Mouse (Mus musculus) urinary bladder, adult 2 months (tissue): ENCODE data around the gene Ttc29. TPM values are rescaled to one million over a fixed set of nuclear protein-coding genes. Genes with fewer than 3 reads are reported as not detected.

Experiments
- DNase-seq: peaks from one replicate; pipeline ENCODE4 v3.0.0; 2022; ENCODE audit warnings: low spot score
- polyA plus RNA-seq: library from polyadenylated mRNA; depleted of rRNA; stranded (reverse); fragments of >200 nt; gene quantifications from 2 replicates; pipeline ENCODE4 v1.2.3, GENCODE M21; 2012; rRNA removed

The Ttc29 gene
- not detected in 2 replicates for polyA plus RNA-seq

DNA sequence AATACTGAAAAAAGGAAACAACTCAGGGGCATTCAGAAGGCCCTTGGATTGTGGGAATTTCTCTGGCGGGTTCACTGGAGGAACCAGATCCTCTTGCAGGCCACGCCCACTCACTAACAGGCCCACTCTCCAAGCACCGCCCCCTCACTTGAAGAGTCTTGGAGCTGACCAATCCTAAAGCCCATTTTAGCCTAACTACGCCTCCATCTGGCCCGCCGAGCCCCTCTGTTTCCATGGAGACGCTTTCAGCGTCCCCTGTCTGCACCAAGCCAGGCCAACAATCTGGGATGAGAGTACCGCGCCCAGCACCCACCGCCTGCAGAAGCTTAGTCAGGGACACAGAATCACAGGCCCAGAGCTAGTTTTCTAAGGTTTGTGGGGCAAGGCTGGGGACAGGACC is at the start of gene Ttc29:
TSS of gene Ttc29 (plus strand) at position 224 of the 400 bp plus-strand sequence.
- DNase-seq: no peak

DNA sequence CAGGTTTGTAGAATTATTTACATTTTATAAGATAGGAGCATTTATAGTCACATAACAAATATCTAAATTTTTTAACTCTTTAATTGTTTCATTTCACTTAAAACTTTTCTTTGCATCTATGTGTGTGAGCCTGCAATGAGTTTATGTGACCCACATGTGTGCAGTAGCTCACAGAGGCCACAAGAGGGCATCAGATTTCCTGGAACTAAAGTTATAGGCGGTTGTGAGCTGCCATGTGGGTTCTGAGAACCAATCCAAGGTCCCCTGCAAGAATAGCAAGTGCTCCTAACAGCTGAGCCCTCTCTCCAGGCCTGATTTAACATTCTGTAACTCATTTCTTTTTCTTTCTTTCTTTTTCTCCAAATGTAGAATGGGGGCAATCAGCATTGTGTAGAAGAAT is 41.7 kb upstream of the Ttc29 start:
- DNase-seq: no peak

- DNase-seq: no peak
Observed at GRCm38 (mm10) chr8:78182654-78183053, 30.4 kb upstream of the Ttc29 start.

DNA sequence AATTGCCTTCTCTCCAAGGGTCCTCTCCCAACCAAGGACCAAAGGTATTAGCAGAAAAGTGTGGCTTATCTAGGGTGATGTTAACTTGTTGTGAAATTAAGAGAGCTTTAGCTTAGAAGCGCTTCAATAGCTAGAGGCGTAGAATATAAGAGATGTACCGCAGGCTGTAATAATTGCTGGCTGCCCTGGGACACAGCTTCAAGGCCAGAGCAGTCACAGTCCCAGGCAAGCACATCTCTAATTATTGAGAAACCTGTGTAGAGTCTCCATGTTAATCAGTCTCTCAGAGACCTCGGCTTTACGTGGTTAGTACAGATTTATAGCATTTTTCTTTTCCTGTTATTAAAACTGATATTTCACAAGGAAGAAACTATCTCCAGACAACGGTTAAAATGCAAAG is 29.7 kb upstream of the Ttc29 start:
- no peak for DNase-seq

- no peak for DNase-seq
Observed at GRCm38 (mm10) chr8:78187087-78187486, 26.0 kb upstream of the Ttc29 start.

- no peak for DNase-seq
Observed at GRCm38 (mm10) chr8:78204229-78204628, 8.9 kb upstream of the Ttc29 start.

DNA sequence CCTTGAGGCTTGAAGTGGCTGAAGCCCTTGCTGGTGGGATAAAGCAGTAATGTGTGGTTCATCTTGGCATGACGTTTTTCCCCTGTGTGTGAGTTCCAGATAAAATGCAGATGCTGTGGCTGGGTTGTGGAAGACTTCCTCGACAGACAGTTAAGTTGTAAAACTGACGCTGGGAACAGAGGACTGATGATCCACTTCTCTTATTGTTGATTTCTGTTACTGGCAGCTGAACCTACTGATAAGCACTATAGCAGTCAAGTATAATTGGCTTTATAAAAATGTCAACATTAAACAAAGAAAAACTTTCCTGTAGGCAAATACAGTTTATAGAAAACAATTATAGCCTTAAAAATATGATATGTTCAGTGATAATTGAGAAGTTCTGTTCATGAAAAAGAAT is 2.7 kb upstream of the Ttc29 start:
- no peak for DNase-seq

- DNase-seq: no peak
Observed at GRCm38 (mm10) chr8:78214645-78215044, 1.5 kb downstream of the Ttc29 start.

DNA sequence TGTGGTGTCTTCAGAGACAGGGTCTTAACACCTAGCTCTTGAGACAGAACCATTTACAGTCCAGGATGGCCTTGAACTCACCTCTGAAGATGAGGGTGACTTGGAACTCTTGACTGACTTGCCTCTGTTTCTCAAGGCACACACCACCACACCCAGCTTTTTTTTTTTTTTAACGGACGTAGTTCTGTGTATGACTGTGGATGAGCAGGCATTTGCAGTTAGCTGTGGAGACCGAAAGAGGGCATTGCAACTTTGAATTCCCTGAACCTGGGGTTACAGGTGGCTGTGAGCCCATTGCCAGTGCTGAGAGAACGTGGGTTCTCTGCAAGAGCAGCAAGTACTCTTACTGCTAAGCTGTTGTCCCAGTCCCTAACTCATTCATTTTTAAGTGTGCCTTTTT is 13.0 kb downstream of the Ttc29 start:
- no peak for DNase-seq

- no peak for DNase-seq
Observed at GRCm38 (mm10) chr8:78230721-78231120, 17.6 kb downstream of the Ttc29 start.

DNA sequence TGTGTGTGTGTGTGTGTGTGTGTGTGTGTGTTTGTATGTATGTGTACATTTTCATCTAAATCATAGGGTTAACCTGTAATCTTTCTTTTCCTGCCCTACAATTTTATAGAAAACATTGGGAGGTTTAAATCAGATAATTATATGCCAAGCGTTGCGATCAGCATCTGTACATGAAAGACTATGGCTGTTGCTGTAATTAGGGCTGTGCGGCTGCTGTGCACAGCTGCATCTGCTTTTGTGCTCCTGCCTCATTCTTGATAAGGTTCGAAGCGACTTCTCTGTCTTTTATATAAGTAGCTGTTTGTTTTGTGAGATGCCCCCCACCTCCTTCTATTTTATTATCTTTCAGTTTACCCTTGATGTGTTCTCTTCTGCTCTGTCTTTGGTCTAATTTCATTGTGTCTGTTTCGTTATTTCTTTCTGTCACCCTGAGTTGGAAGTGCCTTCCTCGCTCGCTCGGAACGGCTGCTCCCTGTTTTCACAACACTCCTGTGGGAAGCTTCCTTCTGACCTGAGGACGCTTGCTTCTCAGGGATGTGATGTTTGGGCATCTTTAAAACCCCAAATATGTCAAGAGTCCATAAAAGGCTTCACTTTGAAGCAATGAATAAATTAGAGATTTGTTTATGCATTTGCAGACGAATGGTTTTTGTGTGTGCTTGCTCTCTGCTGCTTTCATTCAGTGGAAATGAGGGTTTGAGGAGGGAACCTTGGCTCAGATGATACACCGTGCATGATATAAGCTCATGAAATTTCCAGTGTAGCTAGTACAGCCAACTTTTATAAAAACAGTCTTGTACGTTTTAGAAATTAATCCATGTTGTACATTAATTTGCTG is 20.0 kb downstream of the Ttc29 start:
- no peak for DNase-seq

DNA sequence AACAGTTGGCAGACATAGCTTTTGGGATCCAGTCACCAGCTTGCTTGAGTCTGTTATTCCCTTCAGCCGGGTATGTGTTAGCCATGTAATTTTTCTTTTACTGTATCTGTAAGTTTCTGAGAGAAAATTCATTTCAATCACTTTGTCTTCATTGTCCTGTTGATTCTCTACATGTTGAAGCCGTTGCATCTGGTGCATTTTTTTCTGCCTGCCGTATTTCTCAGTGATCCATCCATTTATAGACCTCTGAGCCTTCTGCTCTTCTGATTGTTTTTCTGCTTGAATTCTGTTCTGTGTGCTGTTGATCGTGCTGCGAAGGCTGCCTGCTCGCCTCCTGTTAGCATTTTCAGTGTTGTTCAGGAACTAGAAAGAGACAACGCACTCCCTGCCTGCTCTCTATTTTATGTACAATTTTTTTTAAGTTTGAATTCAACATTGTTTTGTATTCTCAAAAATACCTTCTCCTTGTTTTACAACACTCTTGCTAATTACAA is 20.7 kb downstream of the Ttc29 start:
- DNase-seq: no peak

DNA sequence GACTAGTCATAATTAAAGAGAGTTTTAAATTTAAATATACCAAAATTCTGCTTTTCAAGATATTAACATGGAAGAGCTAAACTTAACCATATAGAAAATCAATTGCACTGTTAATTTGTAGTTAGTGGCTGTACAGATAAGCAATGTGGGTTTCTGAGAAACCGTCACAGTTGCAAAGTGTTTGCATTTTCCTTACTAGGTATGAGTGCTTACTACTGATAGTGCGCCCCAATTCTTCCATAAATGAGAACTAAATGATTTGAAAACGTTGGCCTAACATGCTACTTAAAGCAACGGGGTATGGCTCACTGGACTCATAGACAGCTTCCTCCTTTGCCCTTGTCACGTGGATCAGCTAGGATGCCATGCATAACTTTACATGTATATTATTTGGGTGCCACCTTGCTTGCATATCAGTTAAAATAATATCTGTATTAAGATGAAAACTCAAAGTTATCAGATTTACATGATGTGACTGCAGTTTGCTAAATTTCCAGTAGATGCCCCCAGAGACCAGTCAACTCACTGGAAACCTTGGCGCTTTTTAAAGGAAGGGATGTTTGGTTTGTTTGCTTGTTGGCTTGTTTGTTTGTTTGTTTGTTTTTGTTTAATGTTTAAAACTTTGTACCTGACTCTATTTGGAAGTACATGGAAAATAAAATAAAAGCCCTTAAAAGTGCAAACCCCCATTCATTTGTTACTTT is 25.0 kb downstream of the Ttc29 start:
- no peak for DNase-seq

- DNase-seq: no peak
Observed at GRCm38 (mm10) chr8:78251115-78251514, 38.0 kb downstream of the Ttc29 start.

DNA sequence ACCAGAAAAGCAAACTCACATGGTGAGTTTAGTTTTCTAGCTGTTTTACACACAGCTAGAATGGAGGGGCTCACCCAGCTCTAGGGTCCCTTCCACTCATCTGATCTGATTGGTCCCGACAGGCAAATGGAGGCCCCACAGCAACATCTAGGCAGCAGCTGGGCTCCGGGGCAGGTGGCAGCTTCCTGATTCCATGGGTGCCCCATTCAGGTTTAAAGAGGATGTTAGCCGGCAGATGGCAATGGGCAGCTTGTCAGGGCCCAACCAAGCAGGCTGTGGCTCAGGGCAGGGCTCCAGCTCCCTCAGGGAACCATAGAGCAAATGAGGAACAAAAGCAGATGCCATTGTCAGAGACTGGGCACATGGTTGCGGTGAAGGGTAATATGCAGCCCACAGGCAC is 41.3 kb downstream of the Ttc29 start:
- DNase-seq: no peak

GRCm38 (mm10) chr8:78255011-78255410 is 41.9 kb downstream of the Ttc29 start:
- no peak for DNase-seq

DNA sequence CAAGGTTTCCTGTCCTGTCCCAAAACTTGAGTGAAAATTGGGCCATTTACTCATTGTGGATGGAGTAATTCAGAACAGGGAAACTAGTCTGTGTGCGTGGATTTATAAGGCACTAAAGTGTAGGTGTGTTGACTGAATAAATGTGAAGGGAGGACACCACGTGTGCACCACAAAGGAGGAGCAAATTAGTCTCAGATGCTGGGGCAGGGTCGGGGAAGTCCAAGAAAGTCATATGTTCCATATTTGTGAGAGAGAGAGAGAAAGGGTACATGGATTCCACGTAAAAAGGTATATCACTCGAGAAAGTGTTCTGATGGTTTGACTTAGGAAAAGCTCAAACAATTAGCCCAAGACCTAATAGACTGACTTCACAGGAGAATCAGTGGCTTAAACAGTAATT is 52.4 kb downstream of the Ttc29 start:
- DNase-seq: no peak

GRCm38 (mm10) chr8:78266231-78266630 is 53.1 kb downstream of the Ttc29 start:
- no peak for DNase-seq

GRCm38 (mm10) chr8:78267894-78268411 is 54.9 kb downstream of the Ttc29 start:
- DNase-seq: no peak

DNA sequence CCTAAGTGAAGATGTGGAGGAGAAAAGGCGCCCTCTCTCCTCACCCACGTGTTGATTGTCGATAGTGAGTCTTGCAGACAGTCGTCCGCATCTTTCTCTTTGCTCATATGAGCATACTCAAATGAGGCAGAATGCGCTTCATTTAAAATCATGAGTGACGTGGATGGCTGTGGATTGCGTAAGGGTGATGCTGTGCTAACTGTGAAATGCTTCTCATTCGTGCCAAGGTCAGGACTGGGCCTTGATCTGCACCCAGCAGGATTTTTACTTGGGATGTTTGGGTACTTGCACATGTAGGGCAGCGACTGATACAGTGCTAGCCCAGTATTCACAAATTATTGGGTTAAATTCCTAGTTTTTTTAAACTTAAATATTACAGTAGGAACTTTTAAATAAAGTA is 56.2 kb downstream of the Ttc29 start:
- no peak for DNase-seq

DNA sequence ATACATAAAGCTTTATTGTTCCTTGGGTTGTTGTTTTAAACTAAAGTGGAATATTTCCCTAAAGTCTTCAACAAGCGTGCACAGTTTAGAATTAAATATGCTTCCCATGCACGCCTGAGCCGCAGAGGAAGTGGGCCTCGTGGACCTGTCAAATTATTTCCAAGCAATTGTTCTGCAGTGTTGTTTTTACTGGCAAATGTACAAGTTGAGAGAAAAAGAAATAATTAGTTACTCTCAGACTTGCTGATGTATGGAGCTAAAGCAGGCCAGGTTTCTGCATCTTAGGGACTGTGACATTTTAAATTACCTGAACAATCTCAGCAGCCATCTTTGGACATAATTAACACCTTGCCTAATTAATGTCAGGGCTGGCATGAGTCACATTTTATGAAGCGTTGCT is 58.3 kb downstream of the Ttc29 start:
- DNase-seq: no peak

- no peak for DNase-seq
Observed at GRCm38 (mm10) chr8:78276120-78276519, 63.0 kb downstream of the Ttc29 start.

DNA sequence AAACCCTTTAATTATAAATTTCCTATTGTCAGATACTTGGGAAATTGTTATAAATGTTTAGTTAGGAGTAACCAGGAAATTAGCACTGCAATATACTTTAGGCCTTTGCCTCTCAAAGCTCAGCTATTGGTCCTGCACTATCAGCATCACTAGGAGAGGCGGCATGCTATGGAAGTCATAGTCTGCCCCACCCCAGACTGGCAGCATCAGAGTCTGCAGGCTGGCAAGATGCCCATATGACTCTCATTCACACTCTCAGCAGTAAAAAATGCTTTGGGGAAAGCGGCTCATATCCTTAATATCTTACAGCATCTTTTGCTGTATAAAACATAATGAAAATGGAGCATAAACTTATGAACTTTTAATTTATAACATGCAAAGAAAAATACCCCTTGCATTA is 64.3 kb downstream of the Ttc29 start:
- no peak for DNase-seq
